Mouse (Mus musculus) forebrain, embryonic 15.5 days (tissue): ENCODE measurements at regions not wholly inside any gene's neighbourhood (a gene's known extent, or its start where the extent isn't known, plus 50 kb on each side); places are given as distances from the start of the nearest gene placed in this dataset.
"Not testable (repeated sequence)": the region's sequence is repeated elsewhere in the genome, so short reads cannot be mapped to it uniquely, and the experiment has no call there.

Source experiments
- ATAC-seq: fragments of 200-750 bp; cut with Nextera tagmentation; replicated peaks from 2 replicates; pipeline ENCODE4 v1.8.0; 2017; ENCODE audit warnings: mild to moderate bottlenecking, moderate TSS enrichment, moderate library complexity
- H3K27ac ChIP-seq: fragments of 300-500 bp; sonication (generic); replicated peaks from 2 replicates; pipeline ENCODE4 v1.5.1; 2015; ENCODE audit warnings: mild to moderate bottlenecking, inconsistent platforms
- H3K27me3 ChIP-seq: fragments of 300-500 bp; sonication (generic); 2 replicates; pipeline ENCODE4 v1.6.1; 2015; ENCODE audit warnings: inconsistent platforms
- H3K36me3 ChIP-seq: fragments of 300-500 bp; sonication (generic); 2 replicates; pipeline ENCODE4 v1.6.1; 2015; ENCODE audit warnings: mild to moderate bottlenecking, inconsistent platforms
- H3K4me1 ChIP-seq: fragments of 300-500 bp; sonication (generic); 2 replicates; pipeline ENCODE4 v1.6.1; 2015; ENCODE audit warnings: inconsistent platforms
- H3K4me2 ChIP-seq: fragments of 300-500 bp; sonication (generic); replicated peaks from 2 replicates; pipeline ENCODE4 v1.6.1; 2015; ENCODE audit warnings: mild to moderate bottlenecking, inconsistent platforms
- H3K4me3 ChIP-seq: fragments of 300-500 bp; sonication (generic); 2 replicates; pipeline ENCODE4 v1.5.1; 2015; ENCODE audit warnings: mild to moderate bottlenecking, inconsistent platforms
- H3K9ac ChIP-seq: fragments of 300-500 bp; sonication (generic); replicated peaks from 2 replicates; pipeline ENCODE4 v1.6.1; 2015; ENCODE audit warnings: mild to moderate bottlenecking, inconsistent platforms
- H3K9me3 ChIP-seq: fragments of 300-500 bp; sonication (generic); 2 replicates; pipeline ENCODE4 v1.6.1; 2016; ENCODE audit warnings: inconsistent platforms
- WGBS: fragments of 180-500 bp; shearing (Covaris S2); methylation state at CpG from one replicate; pipeline ENCODE4 v1.1.7; 2015; ENCODE audit warnings: mixed read lengths; 5-methylcytosine and 5-hydroxymethylcytosine counted together

GRCm38 (mm10) chr3:155662280-155662679 is 569.0 kb downstream of the Lrriq3 start:
- no peaks in the 10 kb centered on the region for H3K9me3 ChIP-seq

DNA sequence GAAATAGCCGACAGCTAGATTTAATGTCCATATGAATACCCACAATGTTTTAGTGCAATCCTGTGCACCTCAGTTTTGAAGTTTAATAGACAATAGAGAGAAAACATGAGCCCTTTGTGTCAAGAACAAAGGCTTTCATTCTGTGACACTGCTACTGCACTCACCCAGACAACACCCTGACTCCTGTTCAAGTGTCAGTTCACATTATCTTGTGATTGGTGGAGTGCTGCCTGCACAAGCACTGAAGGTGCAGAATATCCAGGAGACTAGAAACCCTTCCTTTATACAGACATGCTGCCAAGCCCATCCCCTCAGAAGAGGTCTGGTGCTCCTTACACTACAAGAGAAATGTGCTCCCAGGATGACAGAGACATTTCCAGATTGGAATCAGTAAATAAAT is 579.3 kb downstream of the Lrriq3 start:
- H3K36me3 ChIP-seq: no peaks in the 10 kb centered on the region
- H3K4me1 ChIP-seq: no peaks in the 10 kb centered on the region
- no peaks in the 10 kb centered on the region for H3K9me3 ChIP-seq
- no peaks in the 10 kb centered on the region for H3K27me3 ChIP-seq
- no peak for ATAC-seq
- no peak overlapping the region for H3K9ac ChIP-seq
- H3K4me3 ChIP-seq: no peak overlapping the region
- no peak overlapping the region for H3K27ac ChIP-seq
- WGBS: 76% methylated on average over 1 of the region's 1 CpGs
- H3K4me2 ChIP-seq: no peak overlapping the region

More at GRCm38 (mm10) chr3:155662280-155662679, 569.0 kb downstream of the Lrriq3 start:
- Histone ChIP-seq H3K27ac (0 out of 2 replicates have a peak overlapping the region, but pooled peaks have one; percentile 17), H3K36me3 (no peaks in the 10 kb centered on the region), H3K4me3 (no peak overlapping the region), H3K4me2 (no peak overlapping the region), H3K27me3 (no peaks in the 10 kb centered on the region), H3K9ac (no peak overlapping the region), H3K4me1 (0 out of 2 replicates have a peak, but pooled peaks cover 2% of the 10 kb centered on the region)
- peak; percentile 96 for ATAC-seq

DNA sequence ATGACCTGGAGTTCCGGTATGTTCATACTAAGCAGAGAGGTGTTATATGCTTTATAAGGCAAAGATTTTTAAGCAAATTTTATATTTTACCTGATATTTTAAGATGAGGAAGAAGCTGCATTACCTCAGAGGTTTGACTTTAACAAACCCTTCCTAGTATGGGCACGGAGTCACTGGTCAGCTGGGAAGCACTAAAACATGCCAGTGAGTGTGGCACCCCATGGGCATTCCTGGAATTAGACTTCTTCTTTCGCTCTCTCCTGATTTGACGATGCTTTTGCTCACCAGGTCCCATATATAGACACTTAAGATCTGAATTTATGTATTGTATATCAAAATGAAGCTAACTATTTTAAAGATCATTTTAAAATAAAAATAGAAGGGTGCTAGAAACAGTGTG is 587.0 kb downstream of the Lrriq3 start:
- WGBS: 91% methylated on average over 4 of the region's 4 CpGs
- ATAC-seq: no peak
- H3K4me1 ChIP-seq: no peaks in the 10 kb centered on the region
- no peak overlapping the region for H3K9ac ChIP-seq
- no peak overlapping the region for H3K4me2 ChIP-seq
- no peak overlapping the region for H3K4me3 ChIP-seq
- no peaks in the 10 kb centered on the region for H3K9me3 ChIP-seq
- no peak overlapping the region for H3K27ac ChIP-seq
- no peaks in the 10 kb centered on the region for H3K27me3 ChIP-seq
- H3K36me3 ChIP-seq: no peaks in the 10 kb centered on the region

DNA sequence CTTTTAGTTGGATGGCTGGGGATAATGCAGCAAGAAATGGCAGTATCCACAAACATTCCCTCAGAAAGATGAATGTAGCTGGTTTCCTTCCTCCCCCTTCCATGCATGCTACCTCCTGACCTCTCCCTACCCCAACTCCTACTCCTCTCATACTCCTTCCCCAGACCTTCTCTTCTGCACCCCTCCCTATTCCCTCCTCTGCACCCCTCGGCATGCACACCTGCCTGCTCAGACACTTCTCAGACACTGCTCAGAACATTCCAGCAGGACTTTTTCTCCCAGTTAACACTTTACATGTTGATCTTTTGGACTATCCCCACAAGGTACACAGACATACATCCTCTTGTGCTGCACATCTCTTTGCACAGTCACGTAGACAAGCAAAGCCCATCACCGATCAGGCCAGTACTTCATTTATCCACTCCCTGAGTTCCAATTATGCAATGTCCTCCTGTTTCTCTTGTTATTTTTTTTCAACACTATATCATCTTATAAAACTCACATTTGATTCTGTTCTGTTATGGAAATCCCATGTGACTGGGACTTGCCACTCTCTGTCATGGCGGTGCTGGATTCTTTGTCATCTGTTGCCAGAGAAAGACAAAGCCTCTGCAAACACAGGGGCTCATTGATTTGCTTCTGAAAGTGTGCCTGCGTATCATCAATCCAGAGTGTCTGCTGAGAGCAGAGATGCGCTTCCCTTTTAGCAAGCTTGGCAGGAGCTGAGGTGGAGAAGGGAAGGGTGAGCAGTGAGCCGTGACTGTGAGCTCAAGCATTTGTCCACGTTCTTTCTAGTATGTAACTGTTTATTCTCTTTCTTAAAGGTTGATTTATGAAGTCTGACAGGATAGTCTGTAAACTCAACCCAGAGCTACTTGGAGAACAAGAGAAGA is 589.9 kb downstream of the Lrriq3 start:
- Histone ChIP-seq H3K27me3 (no peaks in the 10 kb centered on the region), H3K4me3 (no peak overlapping the region), H3K9me3 (no peaks in the 10 kb centered on the region), H3K9ac (no peak overlapping the region), H3K27ac (no peak overlapping the region), H3K4me2 (no peak overlapping the region), H3K36me3 (no peaks in the 10 kb centered on the region), H3K4me1 (no peaks in the 10 kb centered on the region)
- ATAC-seq: no peak
- 61% methylated on average over 8 of the region's 8 CpGs for WGBS

- 63% methylated on average over 5 of the region's 5 CpGs for WGBS
These were observed 595.1 kb downstream of the Lrriq3 start for GRCm38 (mm10) chr3:155688358-155688757.

DNA sequence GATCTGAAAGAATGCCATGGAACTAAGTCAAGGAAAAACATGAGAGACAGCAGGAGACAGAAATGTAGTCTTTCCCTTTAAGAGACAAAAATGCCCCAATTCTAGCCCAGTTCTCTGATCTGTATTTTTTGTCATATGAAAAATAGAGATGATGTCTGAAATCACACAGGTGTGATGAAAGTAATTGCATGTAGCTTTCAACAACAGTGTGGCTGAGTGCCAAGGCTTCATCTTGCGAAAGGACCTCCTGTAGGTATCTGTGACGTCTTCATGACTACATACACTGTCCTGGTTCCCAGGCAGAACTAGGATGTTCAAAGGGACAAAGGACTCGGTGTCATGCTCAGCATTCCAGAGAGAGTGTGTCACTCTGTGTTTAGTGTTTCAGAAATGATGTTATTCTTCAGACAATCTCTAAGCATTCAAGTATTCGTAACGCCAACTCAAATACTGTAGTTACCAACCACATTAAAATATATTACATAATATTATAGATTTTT is 629.8 kb downstream of the Lrriq3 start:
- H3K36me3 ChIP-seq: no peaks in the 10 kb centered on the region
- WGBS: 80% methylated on average over 5 of the region's 5 CpGs
- no peak overlapping the region for H3K4me3 ChIP-seq
- no peaks in the 10 kb centered on the region for H3K9me3 ChIP-seq
- ATAC-seq: no peak
- H3K27me3 ChIP-seq: no peaks in the 10 kb centered on the region
- no peaks in the 10 kb centered on the region for H3K4me1 ChIP-seq
- no peak overlapping the region for H3K27ac ChIP-seq
- H3K4me2 ChIP-seq: no peak overlapping the region
- no peak overlapping the region for H3K9ac ChIP-seq

More at GRCm38 (mm10) chr3:155688358-155688757, 595.1 kb downstream of the Lrriq3 start:
- Histone ChIP-seq H3K4me1 (no peaks in the 10 kb centered on the region), H3K4me3 (no peak overlapping the region), H3K27me3 (no peaks in the 10 kb centered on the region), H3K27ac (0 out of 2 replicates have a peak overlapping the region, but pooled peaks have one; percentile 20), H3K36me3 (no peaks in the 10 kb centered on the region), H3K9me3 (no peaks in the 10 kb centered on the region), H3K4me2 (no peak overlapping the region), H3K9ac (no peak overlapping the region)
- peak; percentile 81 for ATAC-seq

- Histone ChIP-seq H3K4me2 (no peak overlapping the region), H3K4me1 (no peaks in the 10 kb centered on the region), H3K9ac (no peak overlapping the region), H3K27me3 (no peaks in the 10 kb centered on the region), H3K4me3 (no peak overlapping the region), H3K9me3 (no peaks in the 10 kb centered on the region), H3K36me3 (no peaks in the 10 kb centered on the region), H3K27ac (no peak overlapping the region)
- 89% methylated on average over 2 of the region's 2 CpGs for WGBS
- no peak for ATAC-seq
These were observed 649.2 kb downstream of the Lrriq3 start for GRCm38 (mm10) chr3:155742421-155742820.

DNA sequence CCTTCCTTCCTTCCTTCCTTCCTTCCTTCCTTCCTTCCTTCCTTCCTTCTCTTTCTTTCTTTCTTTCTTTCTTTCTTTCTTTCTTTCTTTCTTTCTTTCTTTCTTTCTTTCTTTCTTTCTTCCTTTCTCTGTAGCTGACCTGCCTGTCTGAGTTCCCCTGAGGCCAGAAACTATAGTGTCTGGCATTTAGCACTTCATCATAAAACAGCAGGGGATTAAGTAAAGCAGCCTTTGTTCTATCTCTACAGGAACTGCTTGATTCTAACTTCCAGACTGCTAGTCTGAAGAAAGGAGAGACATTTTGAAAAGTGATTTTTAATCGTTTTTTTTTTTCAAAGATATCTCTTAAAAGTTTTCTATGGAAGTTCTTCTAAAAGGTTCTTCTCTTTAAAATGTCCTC is 653.4 kb downstream of the Lrriq3 start:
- H3K27me3 ChIP-seq, H3K27ac ChIP-seq, H3K4me3 ChIP-seq, H3K4me2 ChIP-seq, H3K9ac ChIP-seq, H3K4me1 ChIP-seq, H3K36me3 ChIP-seq, ATAC-seq, H3K9me3 ChIP-seq: not testable (repeated sequence)
- WGBS: 21% methylated on average over 1 of the region's 1 CpGs

- Histone ChIP-seq H3K4me3 (no peak overlapping the region), H3K27me3 (no peaks in the 10 kb centered on the region), H3K9me3 (no peaks in the 10 kb centered on the region), H3K36me3 (no peaks in the 10 kb centered on the region), H3K9ac (no peak overlapping the region), H3K27ac (no peak overlapping the region), H3K4me2 (no peak overlapping the region), H3K4me1 (no peaks in the 10 kb centered on the region)
- no peak for ATAC-seq
These were observed 654.3 kb downstream of the Lrriq3 start for GRCm38 (mm10) chr3:155747511-155747910.

- 87% methylated on average over 3 of the region's 3 CpGs for WGBS
- H3K4me1 ChIP-seq: no peaks in the 10 kb centered on the region
- no peak overlapping the region for H3K4me2 ChIP-seq
- no peak overlapping the region for H3K4me3 ChIP-seq
- H3K9me3 ChIP-seq: no peaks in the 10 kb centered on the region
- ATAC-seq: no peak
- H3K9ac ChIP-seq: no peak overlapping the region
- no peak overlapping the region for H3K27ac ChIP-seq
- H3K36me3 ChIP-seq: no peaks in the 10 kb centered on the region
- H3K27me3 ChIP-seq: no peaks in the 10 kb centered on the region
These were observed 664.1 kb downstream of the Lrriq3 start for GRCm38 (mm10) chr3:155757285-155757684.

DNA sequence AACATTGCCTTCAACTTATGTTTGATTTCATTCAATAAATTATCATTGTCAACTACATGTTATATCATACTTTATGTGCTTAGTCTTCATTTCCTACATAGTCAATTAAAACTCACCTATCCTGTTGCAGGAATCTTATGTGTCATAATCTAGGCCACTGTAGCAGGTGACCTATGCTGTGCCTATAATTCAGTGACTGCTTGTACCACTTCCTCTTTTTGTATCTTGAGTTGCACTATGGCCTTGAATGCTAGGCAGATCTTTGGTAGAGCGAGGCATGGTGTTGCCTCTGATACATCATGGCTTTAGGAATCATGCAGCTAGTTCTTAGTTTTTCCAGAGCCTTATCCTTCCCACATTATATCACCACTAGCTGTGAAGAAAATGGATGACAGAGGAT is 682.8 kb downstream of the Lrriq3 start:
- 96% methylated on average over 1 of the region's 1 CpGs for WGBS
- no peak overlapping the region for H3K27ac ChIP-seq
- ATAC-seq: no peak

DNA sequence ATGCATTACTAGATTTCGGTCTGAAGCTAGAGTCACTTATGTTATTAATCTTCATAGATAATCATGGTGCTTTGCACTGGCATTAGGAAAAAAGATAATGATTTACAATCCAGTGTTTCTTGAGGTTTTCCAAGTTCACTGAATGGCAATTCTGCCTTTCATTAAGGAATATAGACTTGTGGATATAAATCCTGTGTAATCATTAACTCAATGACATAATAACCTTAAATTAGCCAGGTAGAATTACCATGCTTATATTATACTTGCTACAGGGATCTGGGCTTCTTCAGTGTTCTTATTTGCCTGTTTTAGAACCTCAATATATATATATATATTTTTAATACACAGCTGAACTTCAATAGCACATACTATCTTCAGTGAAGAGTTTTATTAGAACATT is 683.8 kb downstream of the Lrriq3 start:
- Histone ChIP-seq H3K4me1 (no peaks in the 10 kb centered on the region), H3K9me3 (no peaks in the 10 kb centered on the region), H3K4me3 (no peak overlapping the region), H3K36me3 (no peaks in the 10 kb centered on the region), H3K27ac (no peak overlapping the region), H3K27me3 (no peaks in the 10 kb centered on the region), H3K9ac (no peak overlapping the region), H3K4me2 (no peak overlapping the region)
- no peak for ATAC-seq
- 98% methylated on average over 1 of the region's 1 CpGs for WGBS

More for the DNA sequence above, 682.8 kb downstream of the Lrriq3 start:
- Histone ChIP-seq H3K9ac (no peak overlapping the region), H3K4me2 (no peak overlapping the region), H3K9me3 (no peaks in the 10 kb centered on the region), H3K36me3 (no peaks in the 10 kb centered on the region), H3K27me3 (no peaks in the 10 kb centered on the region), H3K4me3 (no peak overlapping the region), H3K4me1 (no peaks in the 10 kb centered on the region)

GRCm38 (mm10) chr3:155815693-155816092 is 722.5 kb downstream of the Lrriq3 start:
- no peak overlapping the region for H3K4me3 ChIP-seq
- 72% methylated on average over 2 of the region's 2 CpGs for WGBS
- no peaks in the 10 kb centered on the region for H3K27me3 ChIP-seq
- H3K36me3 ChIP-seq: no peaks in the 10 kb centered on the region
- no peak overlapping the region for H3K27ac ChIP-seq
- H3K4me1 ChIP-seq: no peaks in the 10 kb centered on the region
- H3K9ac ChIP-seq: no peak overlapping the region
- no peaks in the 10 kb centered on the region for H3K9me3 ChIP-seq
- H3K4me2 ChIP-seq: no peak overlapping the region
- no peak for ATAC-seq
